Mouse (Mus musculus): ENCODE data around the gene Slc5a8.

Slc5a8 gene

GRCm38 (mm10) chr10:88885632-88886090 lies at the start of gene Slc5a8:
Slc5a8 (plus strand) TSS chr10:88885992.
- DNase-seq: no peak

DNA sequence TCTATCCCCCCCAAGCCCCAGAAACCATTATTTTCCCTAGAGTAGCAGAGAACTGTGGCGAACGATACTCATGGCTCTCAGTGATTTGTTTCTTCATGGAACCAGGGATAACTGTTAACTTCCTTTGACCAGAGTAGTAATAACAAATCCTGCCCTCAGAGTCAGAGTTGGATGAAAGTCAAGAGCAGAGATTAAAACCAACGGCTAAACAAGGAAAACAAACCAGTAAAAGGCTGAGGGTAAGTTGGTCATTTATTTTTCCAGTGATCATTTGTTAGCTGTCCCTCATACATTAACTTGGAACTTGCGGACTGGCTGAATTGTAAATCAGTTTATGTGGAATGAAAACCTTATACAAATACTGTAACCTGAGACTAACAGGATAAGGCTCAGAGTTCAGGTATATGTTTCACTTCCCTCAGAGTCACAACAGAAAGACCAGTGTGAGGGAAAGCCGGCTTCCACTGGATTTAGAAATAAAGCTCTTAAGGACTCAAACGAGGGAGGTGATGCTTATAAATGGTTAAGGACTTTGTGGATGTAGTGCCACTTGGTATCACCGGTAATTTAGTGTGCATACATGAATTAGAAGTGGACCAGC lies 36.8 kb upstream of the Slc5a8 start:
- no peak for DNase-seq

- no peak for DNase-seq
These were observed 35.8 kb upstream of the Slc5a8 start for GRCm38 (mm10) chr10:88849976-88850375.

DNA sequence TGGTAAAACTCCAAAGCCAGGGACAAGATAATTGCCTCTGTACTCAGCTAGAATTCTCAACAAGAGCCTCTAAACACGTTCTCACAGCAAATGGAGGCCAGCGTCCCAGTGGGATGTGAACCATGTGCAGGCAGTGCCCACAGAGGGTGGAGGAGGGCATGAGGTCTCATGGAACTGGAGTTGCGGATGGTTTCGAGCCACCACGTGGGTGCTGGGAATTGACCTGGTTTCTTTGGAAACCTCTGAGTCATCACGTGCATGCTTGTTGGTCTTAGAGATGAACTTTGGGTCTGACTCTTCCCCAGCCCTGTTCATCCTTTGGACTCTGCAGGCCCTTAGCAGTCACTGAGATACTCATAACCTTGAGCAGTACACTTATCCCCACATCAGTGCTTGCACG lies 32.5 kb upstream of the Slc5a8 start:
- DNase-seq: no peak

DNA sequence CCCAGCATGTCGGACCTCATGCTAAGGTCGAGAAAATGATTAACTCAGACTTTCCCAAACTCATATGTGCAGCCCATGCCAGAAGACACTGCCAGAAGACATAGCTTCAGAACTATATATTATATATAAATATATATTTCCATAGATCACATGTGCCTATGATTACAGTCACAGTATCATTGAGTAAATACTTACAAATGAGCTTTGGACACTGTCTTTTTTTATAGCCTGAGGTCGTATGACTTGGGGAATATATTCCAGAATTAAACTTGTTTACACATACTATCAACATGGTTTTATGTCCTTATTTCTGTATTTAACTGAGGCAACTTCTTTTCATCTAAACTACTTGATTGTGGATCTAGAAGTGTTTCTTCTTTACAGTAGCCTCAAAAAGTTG lies 24.9 kb upstream of the Slc5a8 start:
- no peak for DNase-seq

DNA sequence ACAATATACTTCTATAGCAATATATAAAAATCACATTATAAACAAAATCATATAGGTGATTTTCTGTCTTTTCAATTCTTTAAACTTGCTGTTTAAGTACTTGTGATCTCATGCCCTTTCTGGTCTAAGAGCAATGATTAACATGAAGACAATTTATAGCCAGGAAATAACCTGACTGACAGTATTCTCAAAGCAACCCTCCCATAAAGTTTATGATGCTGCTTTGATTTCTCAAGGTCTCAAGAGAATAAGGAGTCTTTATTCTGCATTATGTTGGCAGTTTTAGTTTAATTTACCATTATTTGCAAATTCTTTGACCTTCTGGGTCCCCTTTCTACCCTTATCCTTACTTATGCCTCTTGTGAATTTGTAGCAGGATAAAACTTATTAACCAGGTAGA lies 24.4 kb upstream of the Slc5a8 start:
- no peak for DNase-seq

DNA sequence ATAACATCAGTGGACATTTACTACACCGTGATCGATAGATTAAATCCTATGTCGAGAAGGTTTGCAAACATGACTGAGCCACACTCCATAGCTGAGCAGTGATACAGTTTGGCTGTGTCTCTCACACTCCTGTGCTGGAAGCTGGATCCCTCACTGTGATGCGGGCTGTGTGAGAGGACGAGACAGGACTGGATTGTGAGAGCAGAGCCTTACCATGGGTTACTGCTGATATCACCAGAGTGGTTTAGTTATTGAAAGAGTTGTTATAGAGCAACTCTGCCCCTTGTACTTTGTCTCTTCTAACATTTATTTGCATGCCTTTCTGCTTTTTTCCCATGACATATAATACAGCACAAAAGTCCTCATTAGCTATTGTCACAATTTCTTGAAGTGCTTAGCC lies 23.5 kb upstream of the Slc5a8 start:
- no peak for DNase-seq

- DNase-seq: no peak
These were observed 19.8 kb upstream of the Slc5a8 start for GRCm38 (mm10) chr10:88866017-88866416.

GRCm38 (mm10) chr10:88874870-88875269 lies 10.9 kb upstream of the Slc5a8 start:
- no peak for DNase-seq

DNA sequence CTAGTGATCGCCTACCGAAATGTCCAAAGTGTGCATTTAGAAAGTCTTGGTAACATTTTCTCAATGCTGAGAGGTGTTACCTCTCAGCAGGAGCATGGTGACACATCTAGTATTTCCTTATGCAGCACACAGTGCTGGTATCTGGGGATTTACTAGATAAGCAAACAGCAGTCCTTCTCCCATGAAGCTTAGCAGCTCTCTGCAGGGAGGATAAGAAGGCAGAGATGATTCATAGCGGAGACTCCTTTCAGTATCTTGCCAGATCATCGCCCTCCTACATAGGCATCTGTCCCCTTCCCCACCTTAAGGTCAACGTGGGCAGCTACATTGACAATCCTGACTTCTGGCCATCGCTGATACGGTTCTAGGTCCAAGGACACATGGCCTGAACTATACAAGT lies 8.4 kb upstream of the Slc5a8 start:
- no peak for DNase-seq

- no peak for DNase-seq
These were observed 2.1 kb upstream of the Slc5a8 start for GRCm38 (mm10) chr10:88883721-88884120.

GRCm38 (mm10) chr10:88884836-88885235 lies 956 bp upstream of the Slc5a8 start:
- no peak for DNase-seq

DNA sequence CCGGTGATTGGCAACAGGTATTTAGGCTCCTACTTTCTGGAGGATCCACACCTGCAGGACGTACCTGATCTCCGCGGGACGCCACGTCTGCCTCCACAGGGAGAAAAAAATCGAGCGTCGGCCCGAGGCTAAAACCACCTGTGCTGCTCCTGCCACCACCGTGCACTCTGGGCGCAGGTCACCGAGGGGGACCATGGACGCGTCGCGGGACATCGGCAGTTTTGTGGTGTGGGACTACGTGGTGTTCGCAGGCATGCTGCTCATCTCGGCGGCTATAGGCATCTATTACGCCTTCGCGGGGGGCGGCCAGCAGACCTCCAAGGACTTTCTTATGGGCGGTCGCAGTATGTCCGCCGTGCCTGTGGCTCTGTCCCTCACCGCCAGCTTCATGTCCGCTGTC lies 322 bp downstream of the Slc5a8 start:
- DNase-seq: no peak

- no peak for DNase-seq
These were observed 2.6 kb downstream of the Slc5a8 start for GRCm38 (mm10) chr10:88888376-88888775.

GRCm38 (mm10) chr10:88891410-88891809 lies 5.6 kb downstream of the Slc5a8 start:
- no peak for DNase-seq

DNA sequence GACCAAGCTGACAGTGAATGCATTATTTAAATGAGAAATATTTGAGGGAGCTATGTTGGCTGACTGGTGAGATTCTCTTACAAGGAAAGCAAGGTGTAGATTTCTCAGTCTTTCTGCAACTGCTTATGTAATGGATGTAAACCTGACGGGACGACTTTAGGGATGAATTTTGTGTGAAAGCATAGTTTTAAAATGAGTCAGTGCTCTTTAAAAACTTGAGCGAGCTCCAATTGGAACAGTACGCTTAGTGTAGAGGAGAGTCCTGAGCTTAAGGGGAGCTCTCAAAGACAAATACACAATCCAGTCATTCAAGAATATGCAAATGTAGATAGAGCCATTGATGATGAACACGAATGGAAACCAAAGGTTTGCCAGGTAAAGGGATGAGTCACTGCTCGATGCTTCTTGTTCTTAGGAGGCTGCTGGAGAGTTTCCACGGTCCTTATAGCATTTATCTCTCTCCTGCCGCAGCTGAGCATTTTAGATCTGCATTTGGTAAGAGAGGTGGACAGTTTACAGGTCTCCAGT lies 6.8 kb downstream of the Slc5a8 start:
- DNase-seq: no peak

DNA sequence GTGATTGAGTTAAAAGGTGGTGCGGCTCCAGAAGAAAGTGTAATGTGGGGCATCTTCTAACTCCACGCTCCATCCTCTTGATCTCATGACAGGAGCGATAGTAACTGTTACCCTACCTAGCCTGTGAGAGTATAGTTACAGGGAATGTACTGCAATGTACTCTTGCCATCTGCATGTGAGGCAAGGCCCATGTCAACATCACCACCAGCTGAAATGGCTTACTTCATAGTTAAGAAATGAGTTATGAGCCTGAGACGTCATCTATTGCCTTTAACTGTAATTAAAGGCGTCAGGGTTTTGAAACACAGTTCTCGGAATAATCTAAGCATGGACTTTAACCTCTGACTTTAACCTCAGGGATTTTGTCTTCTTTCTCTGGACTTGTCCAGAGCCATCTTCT lies 11.2 kb downstream of the Slc5a8 start:
- no peak for DNase-seq

- no peak for DNase-seq
These were observed 64.0 kb downstream of the Slc5a8 start for GRCm38 (mm10) chr10:88949649-88950296.

GRCm38 (mm10) chr10:88950297-88950653 lies 64.5 kb downstream of the Slc5a8 start:
- DNase-seq: no peak

GRCm38 (mm10) chr10:88960791-88961190 lies 75.0 kb downstream of the Slc5a8 start:
- no peak for DNase-seq

DNA sequence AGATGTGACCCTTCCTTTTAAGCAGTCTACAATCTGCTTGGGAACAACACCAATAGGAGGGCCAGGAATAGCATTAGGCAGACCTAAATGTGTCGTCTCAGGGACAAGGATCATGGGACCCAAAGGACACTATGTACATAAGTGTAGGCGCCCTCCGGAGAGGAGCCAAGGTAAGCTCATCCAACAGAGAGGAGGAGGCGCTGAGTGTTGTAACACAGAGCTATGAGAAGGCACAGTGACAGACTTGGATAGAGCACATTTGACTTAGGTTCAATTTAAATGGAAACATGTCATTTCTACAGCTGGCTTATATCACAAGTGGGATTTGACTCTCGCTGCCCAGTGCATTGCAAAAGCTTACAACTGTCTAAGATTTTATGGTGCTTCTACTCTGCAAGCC lies 82.8 kb downstream of the Slc5a8 start:
- DNase-seq: no peak

GRCm38 (mm10) chr10:88970951-88971725 lies 85.3 kb downstream of the Slc5a8 start:
- no peak for DNase-seq

- no peak for DNase-seq
These were observed 93.1 kb downstream of the Slc5a8 start for GRCm38 (mm10) chr10:88978932-88979331.

All from thymus, postnatal 25 days (tissue).